Mouse (Mus musculus) heart, adult 2 months (tissue): ENCODE measurements around the gene Morc2b. TPM values are rescaled to one million over a fixed set of nuclear protein-coding genes. Genes with fewer than 3 reads are reported as not detected.
A peak's percentile ranks its signal among the peaks of the same experiment; 100 is the strongest.
"Not testable (repeated sequence)": the region's sequence is repeated elsewhere in the genome, so short reads cannot be mapped to it uniquely, and the experiment has no call there.

Source experiments
- DNase-seq, 2 experiments: peaks; one replicate each; pipeline ENCODE4 v3.0.0; 2021
- H3K27ac ChIP-seq: fragments of 200-600 bp; 2 replicates; pipeline ENCODE4 v1.8.1; 2022
- H3K27me3 ChIP-seq: fragments of 200-500 bp; 2 replicates; pipeline ENCODE4 v1.6.1; 2012; ENCODE audit warnings: mild to moderate bottlenecking, low read length, inconsistent platforms, mixed read lengths; ENCODE audit not compliant: control insufficient read depth, insufficient read depth
- H3K36me3 ChIP-seq: fragments of 200-500 bp; 2 replicates; pipeline ENCODE4 v1.6.1; 2012; ENCODE audit warnings: low read length, inconsistent platforms; ENCODE audit not compliant: control insufficient read depth, insufficient read depth
- H3K4me1 ChIP-seq: fragments of 200-500 bp; 2 replicates; pipeline ENCODE4 v1.6.1; 2011; ENCODE audit warnings: low read length; ENCODE audit not compliant: control insufficient read depth, insufficient read depth
- H3K4me3 ChIP-seq: fragments of 200-600 bp; 2 replicates; pipeline ENCODE4 v1.8.1; 2022
- H3K79me2 ChIP-seq: fragments of 200-500 bp; replicated peaks from 2 replicates; pipeline ENCODE4 v1.6.1; 2012; ENCODE audit warnings: mild to moderate bottlenecking, inconsistent platforms, low read length, moderate library complexity, mixed read lengths; ENCODE audit not compliant: control insufficient read depth, insufficient read depth
- H3K9ac ChIP-seq: fragments of 200-500 bp; 2 replicates; pipeline ENCODE4 v1.6.1; 2012; ENCODE audit warnings: low read depth, mild to moderate bottlenecking, control low read depth, inconsistent platforms, low read length, mixed read lengths
- CTCF ChIP-seq: fragments of 200-600 bp; IDR thresholded peaks from 2 replicates; pipeline ENCODE4 v1.8.1; 2022; ENCODE audit warnings: antibody characterized with exemption, mild to moderate bottlenecking, moderate library complexity
- EP300 ChIP-seq: fragments of 200-500 bp; IDR thresholded peaks from 2 replicates; pipeline ENCODE4 v1.6.1; 2011; ENCODE audit warnings: low read depth, low read length, control low read depth; ENCODE audit not compliant: insufficient read depth
- POLR2A ChIP-seq: fragments of 200-500 bp; IDR thresholded peaks from 2 replicates; pipeline ENCODE4 v1.6.1; 2011; ENCODE audit warnings: mild to moderate bottlenecking, low read depth, low read length, control low read depth; ENCODE audit not compliant: insufficient read depth
- WGBS: fragments of 180-500 bp; shearing (Covaris S2); methylation state at CpG from one replicate; pipeline ENCODE4 v1.1.7; 2018; 5-methylcytosine and 5-hydroxymethylcytosine counted together
- intact Hi-C: fragments of 180-260 bp; cut with DNase I; formaldehyde crosslinking; loops from one replicate; pipeline ENCODE4 v1.15.1; 2025
- long read RNA-seq: library from polyadenylated mRNA; stranded (forward); transcript quantifications from one replicate; pipeline ENCODE4 v2.0.0, GENCODE M21; 2021
- polyA plus RNA-seq: library from polyadenylated mRNA; depleted of rRNA; stranded (reverse); fragments of >200 nt; gene quantifications from 2 replicates; pipeline ENCODE4 v1.2.3, GENCODE M21; 2012; rRNA removed
- total RNA-seq, 2 experiments: library from RNA; stranded (reverse); gene quantifications; 2 replicates each; pipeline ENCODE4 v1.2.3; 2021

Morc2b gene
- total RNA-seq = under 1 TPM; 0.09 to 0.10 TPM
- 0.20 and 0.32 TPM in 2 replicates for polyA plus RNA-seq
- long read RNA-seq = 0 reads

- Histone ChIP-seq H3K79me2 (no peaks in the 10 kb centered on the region), H3K36me3 (no peaks in the 10 kb centered on the region), H3K9ac (no peak within 1 kb of the TSS), H3K4me1 (no peaks in the 10 kb centered on the region), H3K4me3 (no peak within 1 kb of the TSS), H3K27me3 (0 out of 2 replicates have a peak, but pooled peaks cover 2% of the 10 kb centered on the region), H3K27ac (no peak within 1 kb of the TSS)
- WGBS = 71% methylated on average over 18 of the region's 18 CpGs
- no peak for TF ChIP-seq POLR2A
- TF ChIP-seq EP300 = no peak
- no peak for TF ChIP-seq CTCF
- intact Hi-C loops = no loop called here
- DNase-seq = no peak
Observed at GRCm38 (mm10) chr17:33139261-33139820, at the start of gene Morc2b. TSS of gene Morc2b (minus strand) at chr17:33139683.

DNA sequence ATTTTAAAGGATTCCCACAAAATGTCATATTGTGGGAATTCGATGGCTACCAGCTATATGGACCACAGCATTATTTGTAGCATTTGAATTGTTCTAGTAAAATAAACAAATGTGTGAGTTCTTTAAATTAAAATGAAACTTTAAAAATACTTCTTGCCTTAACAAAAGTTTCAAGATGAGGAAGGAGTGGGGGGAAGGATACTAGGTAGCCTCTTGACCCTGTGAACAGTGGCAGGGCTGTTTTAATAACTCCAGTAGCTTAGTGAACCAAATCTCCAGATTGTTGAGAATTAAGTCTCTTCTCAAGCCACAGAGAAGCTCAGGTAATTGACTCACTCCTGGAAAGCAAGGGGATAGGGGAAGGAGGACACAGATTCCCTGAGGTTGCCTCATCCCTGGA is 28.7 kb upstream of the Morc2b start, which contains the start of gene Olfr55:
Gene Olfr55 (plus strand): TSS at position 301 of the 400 bp plus-strand sequence.
- H3K27ac ChIP-seq, DNase-seq, intact Hi-C loops, H3K4me3 ChIP-seq, H3K36me3 ChIP-seq, H3K4me1 ChIP-seq, H3K9ac ChIP-seq, H3K79me2 ChIP-seq, H3K27me3 ChIP-seq: not testable (repeated sequence)
- 68% methylated on average over 1 of the region's 1 CpGs for WGBS

DNA sequence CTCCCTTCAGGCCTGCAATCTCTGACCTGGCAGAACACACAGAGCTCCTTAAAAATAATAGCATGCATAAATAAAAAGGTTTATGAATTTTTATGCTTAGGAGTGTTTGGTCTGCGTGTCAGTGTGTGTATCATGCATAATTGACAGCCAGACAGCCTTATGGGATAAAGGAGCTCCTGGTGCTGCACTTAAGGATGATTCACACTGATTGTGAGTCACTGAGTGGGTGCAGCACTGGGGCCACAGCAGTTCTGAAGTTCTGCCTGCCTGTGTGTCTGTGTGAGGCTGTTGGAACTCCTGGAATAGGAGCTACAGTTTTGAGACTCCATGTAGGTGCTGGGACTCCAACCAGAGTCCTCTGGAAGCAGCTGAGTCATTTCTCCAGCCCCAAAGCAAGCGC is 13.2 kb downstream of the Morc2b start:
- Histone ChIP-seq H3K27ac (no peak overlapping the region), H3K36me3 (no peaks in the 10 kb centered on the region), H3K4me3 (no peak overlapping the region), H3K4me1 (no peaks in the 10 kb centered on the region), H3K79me2 (no peaks in the 10 kb centered on the region), H3K9ac (no peak overlapping the region), H3K27me3 (no peaks in the 10 kb centered on the region)
- DNase-seq = no peak
- no peak for TF ChIP-seq POLR2A
- no peak for TF ChIP-seq CTCF
- no peak for TF ChIP-seq EP300
- 51% methylated on average over 2 of the region's 2 CpGs for WGBS
- intact Hi-C loops = no loop called here

DNA sequence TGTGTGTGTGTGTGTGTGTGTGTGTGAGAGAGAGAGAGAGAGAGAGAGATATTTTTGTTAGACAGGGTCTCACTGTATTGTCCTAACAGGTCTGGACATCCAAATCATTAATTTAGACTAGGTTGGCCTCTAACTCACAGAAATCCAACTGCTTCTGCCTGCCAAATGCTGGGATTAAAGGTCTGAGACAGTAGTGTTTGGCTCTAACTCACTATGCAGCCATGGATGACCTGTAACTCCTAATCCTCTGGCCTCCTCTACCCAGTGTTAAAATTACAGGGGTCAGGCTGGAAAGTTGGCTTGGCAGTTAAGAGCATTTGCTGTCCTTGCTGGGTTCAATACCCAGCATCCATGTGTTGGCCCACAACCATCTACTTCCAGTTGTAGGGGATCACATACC is 14.9 kb downstream of the Morc2b start:
- H3K79me2 ChIP-seq = no peaks in the 10 kb centered on the region
- no peaks in the 10 kb centered on the region for H3K4me1 ChIP-seq
- H3K27me3 ChIP-seq = no peaks in the 10 kb centered on the region
- no peak overlapping the region for H3K4me3 ChIP-seq
- TF ChIP-seq EP300 = no peak
- no peak overlapping the region for H3K9ac ChIP-seq
- intact Hi-C loops = no loop called here
- no peak overlapping the region for H3K27ac ChIP-seq
- DNase-seq = no peak
- no peaks in the 10 kb centered on the region for H3K36me3 ChIP-seq

DNA sequence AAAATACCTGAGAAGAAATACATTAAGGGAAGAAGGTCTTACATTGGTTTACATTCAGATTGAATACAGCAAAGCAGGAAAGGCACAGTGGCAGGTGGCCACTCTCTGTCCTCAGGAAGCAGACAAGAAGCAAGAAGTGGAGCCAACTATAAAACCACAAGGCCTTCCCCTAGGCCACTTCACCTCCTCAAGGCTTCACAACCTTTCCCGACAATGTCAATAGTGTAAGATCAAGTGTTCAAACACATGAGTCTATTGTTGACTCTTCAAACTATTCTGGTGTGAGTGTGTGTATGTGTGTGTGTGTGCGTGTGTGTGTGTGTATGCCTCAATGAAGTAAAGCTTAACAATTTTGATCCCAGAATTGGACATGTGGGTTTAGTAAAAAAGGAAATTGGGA is 42.1 kb downstream of the Morc2b start:
- H3K27me3 ChIP-seq = no peaks in the 10 kb centered on the region
- peaks cover 2% of the 10 kb centered on the region; the same call in 1 of the 2 replicates for H3K79me2 ChIP-seq
- no peak for TF ChIP-seq POLR2A
- TF ChIP-seq CTCF = no peak
- TF ChIP-seq EP300 = no peak
- peaks cover 3% of the 10 kb centered on the region for H3K4me1 ChIP-seq
- H3K9ac ChIP-seq = no peak overlapping the region
- H3K27ac ChIP-seq = no peak overlapping the region
- intact Hi-C loops = loop anchor here (10.0 kb wide), 2 partner anchors 297 to 313 kb away; partner anchors contain the start of genes Zfp101 and Zfp871
- no peak for DNase-seq
- H3K4me3 ChIP-seq = no peak overlapping the region
- H3K36me3 ChIP-seq = no peaks in the 10 kb centered on the region; the same call in 1 of the 2 replicates
- 93% methylated on average over 2 of the region's 2 CpGs for WGBS

- TF ChIP-seq EP300 = 0 out of 2 replicates have a peak, but pooled peaks have one; percentile 32
- no peak for TF ChIP-seq CTCF
- TF ChIP-seq POLR2A = 0 out of 2 replicates have a peak, but pooled peaks have one; percentile 48
- peak overlapping the region; percentile 80 for H3K9ac ChIP-seq
- DNase-seq = peak; percentile 86 to 89
- H3K4me1 ChIP-seq = peaks cover 5% of the 10 kb centered on the region
- intact Hi-C loops = loop anchor here (10.0 kb wide), 2 partner anchors 302 to 308 kb away; partner anchors contain the start of genes Zfp101 and Zfp871
- 2% methylated on average over 31 of the region's 31 CpGs for WGBS
- no peaks in the 10 kb centered on the region for H3K27me3 ChIP-seq
- peak overlapping the region; percentile 84 for H3K27ac ChIP-seq
- no peaks in the 10 kb centered on the region for H3K79me2 ChIP-seq
- H3K36me3 ChIP-seq = no peaks in the 10 kb centered on the region; the same call in 1 of the 2 replicates
- peak overlapping the region; percentile 83 for H3K4me3 ChIP-seq
Observed at GRCm38 (mm10) chr17:33092391-33093193, 46.9 kb downstream of the Morc2b start.
